ENCODE assay signal across 21 mouse cellular contexts in the genomic region with DNA sequence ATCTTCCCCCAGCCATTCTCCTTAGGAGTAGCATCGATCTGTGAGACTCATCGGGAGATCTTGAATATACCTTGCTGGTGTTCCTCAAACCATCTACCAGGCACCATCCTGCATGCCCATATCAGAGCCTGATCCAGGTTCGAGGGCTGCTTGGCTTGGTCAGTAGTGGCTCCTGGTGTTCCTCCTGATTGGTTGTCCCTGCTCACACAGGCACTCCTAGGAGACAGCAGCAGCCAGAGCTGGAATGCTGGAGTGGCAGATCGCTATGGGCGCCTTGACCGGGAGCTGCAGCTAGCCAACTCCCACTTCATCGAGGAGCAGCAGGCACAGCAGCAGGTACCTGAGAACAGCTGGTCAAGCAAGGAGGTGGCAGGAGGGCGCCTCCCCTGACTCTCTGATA. TPM values are rescaled to one million over a fixed set of nuclear protein-coding genes. Genes with fewer than 3 reads are reported as not detected.
A peak's percentile ranks its signal among the peaks of the same experiment; 100 is the strongest.
DNase-seq lines count a peak whose midpoint lies in the region; ATAC-seq and TF ChIP-seq lines count a peak whose summit lies in the region.
"Had no signal": no experiment of that assay in that cellular context is flagged by ENCODE, and none has a peak within 500 bp of the region (broad histone marks: within the 10 kb centered on the region; RNA-seq: fewer than 3 reads in every experiment).

No protein-coding gene starts in this region.

- no peak for TF ChIP-seq CTCF in hindbrain, postnatal 0 days (IDR thresholded peaks at IDR 0.05; ENCODE audit: low read depth)

- no peak overlapping the region for H3K4me2 ChIP-seq in heart, embryonic 13.5 days
- H3K4me2 ChIP-seq in hindbrain, postnatal 0 days (ENCODE audit: low read depth, low read length): no peak overlapping the region
- H3K4me2 ChIP-seq in hindbrain, embryonic 14.5 days (replicated peaks): no peak overlapping the region
- H3K4me2 ChIP-seq in forebrain, embryonic 15.5 days (replicated peaks): no peak overlapping the region
- H3K4me2 ChIP-seq: embryonic facial prominence, embryonic 15.5 days; heart, embryonic 11.5 days; limb, embryonic 12.5 days; liver, embryonic 11.5 days; midbrain, embryonic 11.5 days had no signal

- H3K9me3 ChIP-seq in heart, embryonic 13.5 days: no peaks in the 10 kb centered on the region
- H3K9me3 ChIP-seq in hindbrain, postnatal 0 days (ENCODE audit: low read length): no peaks in the 10 kb centered on the region
- no peaks in the 10 kb centered on the region for H3K9me3 ChIP-seq in hindbrain, embryonic 14.5 days (ENCODE audit: control insufficient read depth, low read length)
- no peaks in the 10 kb centered on the region for H3K9me3 ChIP-seq in forebrain, embryonic 15.5 days
- H3K9me3 ChIP-seq: embryonic facial prominence, embryonic 15.5 days; limb, embryonic 12.5 days had no signal

- no peaks in the 10 kb centered on the region for H3K27me3 ChIP-seq in heart, embryonic 13.5 days (replicated peaks)
- H3K27me3 ChIP-seq in hindbrain, postnatal 0 days (ENCODE audit: insufficient read depth, low read length): no peaks in the 10 kb centered on the region
- no peaks in the 10 kb centered on the region for H3K27me3 ChIP-seq in hindbrain, embryonic 14.5 days (ENCODE audit: control insufficient read depth, insufficient read depth, low read length)
- no peaks in the 10 kb centered on the region for H3K27me3 ChIP-seq in forebrain, embryonic 15.5 days
- H3K27me3 ChIP-seq: embryonic facial prominence, embryonic 15.5 days; limb, embryonic 12.5 days had no signal

- peaks cover 15% of the 10 kb centered on the region for H3K4me1 ChIP-seq in heart, embryonic 13.5 days
- H3K4me1 ChIP-seq in hindbrain, postnatal 0 days (ENCODE audit: insufficient read depth, low read length): peaks cover 7% of the 10 kb centered on the region
- H3K4me1 ChIP-seq in hindbrain, embryonic 14.5 days (replicated peaks; ENCODE audit: control insufficient read depth, insufficient read depth, low read length): peaks cover 12% of the 10 kb centered on the region; the same call in 1 of the 2 replicates
- peaks cover 45% of the 10 kb centered on the region for H3K4me1 ChIP-seq in forebrain, embryonic 15.5 days

- intact Hi-C loops in heart, postnatal 10 days (cut with DNase I): no loop called here

- ATAC-seq in heart, embryonic 13.5 days (ENCODE audit: extremely low read depth, insufficient number of reproducible peaks, low FRiP score, low TSS enrichment): no peak
- ATAC-seq in hindbrain, postnatal 0 days: 0 out of 2 replicates have a peak, but pooled peaks have one; percentile 34
- ATAC-seq in hindbrain, embryonic 14.5 days (ENCODE audit: low FRiP score): no peak
- ATAC-seq in forebrain, embryonic 15.5 days (replicated peaks): no peak
- ATAC-seq: activated CD4-positive, CD25-positive, alpha-beta regulatory T cell, adult 4 months; intestine, postnatal 0 days; liver, postnatal 0 days had no signal

- H3K9ac ChIP-seq in heart, embryonic 13.5 days: no peak overlapping the region
- no peak overlapping the region for H3K9ac ChIP-seq in hindbrain, postnatal 0 days (replicated peaks; ENCODE audit: low read length)
- no peak overlapping the region for H3K9ac ChIP-seq in hindbrain, embryonic 14.5 days
- H3K9ac ChIP-seq in forebrain, embryonic 15.5 days (replicated peaks): no peak overlapping the region
- H3K9ac ChIP-seq: embryonic facial prominence, embryonic 15.5 days; limb, embryonic 12.5 days; liver, postnatal 0 days had no signal

- 0 out of 2 replicates have a peak overlapping the region, but pooled peaks have one; percentile 14 for H3K27ac ChIP-seq in heart, embryonic 13.5 days (replicated peaks)
- peak overlapping the region; percentile 51 for H3K27ac ChIP-seq in hindbrain, postnatal 0 days
- no peak overlapping the region for H3K27ac ChIP-seq in hindbrain, embryonic 14.5 days
- H3K27ac ChIP-seq in forebrain, embryonic 15.5 days (replicated peaks): peak overlapping the region; percentile 86
- H3K27ac ChIP-seq: limb, embryonic 12.5 days had no signal

- H3K36me3 ChIP-seq in heart, embryonic 13.5 days: peaks cover 91% of the 10 kb centered on the region
- H3K36me3 ChIP-seq in hindbrain, postnatal 0 days (ENCODE audit: insufficient read depth, low read length): peaks cover 7% of the 10 kb centered on the region; the same call in 1 of the 2 replicates
- H3K36me3 ChIP-seq in hindbrain, embryonic 14.5 days (replicated peaks; ENCODE audit: control insufficient read depth, insufficient read depth): peaks cover 81% of the 10 kb centered on the region
- H3K36me3 ChIP-seq in forebrain, embryonic 15.5 days: peaks cover 34% of the 10 kb centered on the region

- DNase-seq in cerebellum, adult 9-11 months: peak; percentile 33
- no peak for DNase-seq in cerebellum, adult 18-20 months
- no peak for DNase-seq in heart, postnatal 10 days
- no peak for DNase-seq in hindbrain, postnatal 0 days (ENCODE audit: low spot score)
- no peak for DNase-seq in hindbrain, embryonic 14.5 days (ENCODE audit: low spot score)
- DNase-seq in adipocyte (ENCODE audit: low spot score): no peak
- DNase-seq: adrenal gland, postnatal 10 days; gastrocnemius, postnatal 10 days; kidney, postnatal 25 days; liver, postnatal 0 days had no signal

- 68% methylated on average over 8 of the region's 8 CpGs for WGBS in heart, embryonic 13.5 days
- WGBS in hindbrain, postnatal 0 days: 51% methylated on average over 8 of the region's 8 CpGs
- WGBS in hindbrain, embryonic 14.5 days: 78% methylated on average over 8 of the region's 8 CpGs
- WGBS in forebrain, embryonic 15.5 days: 87% methylated on average over 8 of the region's 8 CpGs

- H3K4me3 ChIP-seq in heart, embryonic 13.5 days: no peak overlapping the region
- no peak overlapping the region for H3K4me3 ChIP-seq in hindbrain, postnatal 0 days (ENCODE audit: low read length)
- no peak overlapping the region for H3K4me3 ChIP-seq in hindbrain, embryonic 14.5 days (replicated peaks; ENCODE audit: low read length)
- H3K4me3 ChIP-seq in forebrain, embryonic 15.5 days: no peak overlapping the region
- H3K4me3 ChIP-seq: embryonic facial prominence, embryonic 15.5 days; limb, embryonic 12.5 days had no signal

RNA-seq across cellular contexts. Expression of gene Stx6, which starts 32.7 kb away (rescaled TPM):
- polyA plus RNA-seq in heart, embryonic 13.5 days (2015; fragmentation: Nextera tagmentation; extraction: Ambion mirVana): 48.7 and 49.9 TPM in 2 replicates
- 10 to 100 TPM; 46.2 to 50.5 TPM for total RNA-seq in heart, postnatal 10 days (2021)
- total RNA-seq in hindbrain, postnatal 0 days (2014; rRNA removed): 77.1 and 84.2 TPM in 2 replicates
- 81.2 and 82.2 TPM in 2 replicates for polyA plus RNA-seq in hindbrain, postnatal 0 days (2015; fragmentation: Nextera tagmentation; extraction: Ambion mirVana)
- 113 and 117 TPM in 2 replicates for polyA plus RNA-seq in hindbrain, embryonic 14.5 days (2014; fragmentation: Nextera tagmentation; extraction: Ambion mirVana)
- 129 and 131 TPM in 2 replicates for polyA plus RNA-seq in forebrain, embryonic 15.5 days (2015; fragmentation: Nextera tagmentation; extraction: Ambion mirVana)

RNA-seq across cellular contexts. Expression of gene Mr1, which starts 44.6 kb away (rescaled TPM):
- 4.3 and 5.2 TPM in 2 replicates for polyA plus RNA-seq in heart, embryonic 13.5 days (2015; fragmentation: Nextera tagmentation; extraction: Ambion mirVana)
- 10 to 100 TPM in 1 of 2 experiments, 1 to 10 TPM in 1; 8.9 to 11.9 TPM for total RNA-seq in heart, postnatal 10 days (2021)
- total RNA-seq in hindbrain, postnatal 0 days (2014; rRNA removed): 4.7 and 8.4 TPM in 2 replicates
- 2.7 and 3.0 TPM in 2 replicates for polyA plus RNA-seq in hindbrain, postnatal 0 days (2015; fragmentation: Nextera tagmentation; extraction: Ambion mirVana)
- polyA plus RNA-seq in hindbrain, embryonic 14.5 days (2014; fragmentation: Nextera tagmentation; extraction: Ambion mirVana): 2.0 and 2.4 TPM in 2 replicates
- 0.59 and 0.83 TPM in 2 replicates for polyA plus RNA-seq in forebrain, embryonic 15.5 days (2015; fragmentation: Nextera tagmentation; extraction: Ambion mirVana)

RNA-seq across cellular contexts. Expression of gene BC034090, which starts 53.0 kb away (rescaled TPM):
- 7.0 and 7.6 TPM in 2 replicates for polyA plus RNA-seq in heart, embryonic 13.5 days (2015; fragmentation: Nextera tagmentation; extraction: Ambion mirVana)
- total RNA-seq in heart, postnatal 10 days (2021): 10 to 100 TPM; 53.6 to 56.7 TPM
- total RNA-seq in hindbrain, postnatal 0 days (2014; rRNA removed): 16.1 and 18.8 TPM in 2 replicates
- polyA plus RNA-seq in hindbrain, postnatal 0 days (2015; fragmentation: Nextera tagmentation; extraction: Ambion mirVana): 3.6 and 3.7 TPM in 2 replicates
- polyA plus RNA-seq in hindbrain, embryonic 14.5 days (2014; fragmentation: Nextera tagmentation; extraction: Ambion mirVana): 4.0 and 4.1 TPM in 2 replicates
- polyA plus RNA-seq in forebrain, embryonic 15.5 days (2015; fragmentation: Nextera tagmentation; extraction: Ambion mirVana): 3.3 and 4.9 TPM in 2 replicates
- total RNA-seq: common myeloid progenitor, adult 5-6 weeks; neutrophil, adult 5-6 weeks had no signal
